Mouse (Mus musculus) lung, postnatal 36 days (tissue): ENCODE measurements at regions not wholly inside any gene's neighbourhood (a gene's known extent, or its start where the extent isn't known, plus 50 kb on each side); places are given as distances from the start of the nearest gene placed in this dataset.

Source experiments
- DNase-seq: peaks from one replicate; pipeline ENCODE4 v3.0.0; 2022; ENCODE audit warnings: mixed read lengths

GRCm38 (mm10) chr13:44250474-44251201, 466.1 kb downstream of the Cd83 start:
- no peak for DNase-seq

- DNase-seq: no peak
These were observed 466.9 kb downstream of the Cd83 start for GRCm38 (mm10) chr13:44251503-44251902.

GRCm38 (mm10) chr13:44252496-44252895, 467.9 kb downstream of the Cd83 start:
- no peak for DNase-seq

- no peak for DNase-seq
These were observed 470.9 kb upstream of the Jarid2 start for GRCm38 (mm10) chr13:44258422-44258821.

GRCm38 (mm10) chr13:44260039-44260438, 469.2 kb upstream of the Jarid2 start:
- DNase-seq: no peak

- DNase-seq: no peak
These were observed 468.5 kb upstream of the Jarid2 start for GRCm38 (mm10) chr13:44260637-44261333.

GRCm38 (mm10) chr13:44272746-44273524, 456.3 kb upstream of the Jarid2 start:
- DNase-seq: peak; percentile 11

- DNase-seq: no peak
These were observed 451.3 kb upstream of the Jarid2 start for GRCm38 (mm10) chr13:44277952-44278351.

GRCm38 (mm10) chr13:44279036-44279435, 450.2 kb upstream of the Jarid2 start:
- peak; percentile 21 for DNase-seq

GRCm38 (mm10) chr13:44280296-44280695, 449.0 kb upstream of the Jarid2 start:
- no peak for DNase-seq

GRCm38 (mm10) chr13:44281796-44282195, 447.5 kb upstream of the Jarid2 start:
- no peak for DNase-seq

- no peak for DNase-seq
These were observed 447.0 kb upstream of the Jarid2 start for GRCm38 (mm10) chr13:44282306-44282705.

GRCm38 (mm10) chr13:44282731-44283571, 446.3 kb upstream of the Jarid2 start:
- no peak for DNase-seq

GRCm38 (mm10) chr13:44285881-44286280, 443.4 kb upstream of the Jarid2 start:
- no peak for DNase-seq

GRCm38 (mm10) chr13:44290199-44290598, 439.1 kb upstream of the Jarid2 start:
- DNase-seq: no peak

GRCm38 (mm10) chr13:44292476-44293056, 436.7 kb upstream of the Jarid2 start:
- no peak for DNase-seq

GRCm38 (mm10) chr13:44293736-44294416, 435.4 kb upstream of the Jarid2 start:
- peak; percentile 92 for DNase-seq

- no peak for DNase-seq
These were observed 433.7 kb upstream of the Jarid2 start for GRCm38 (mm10) chr13:44295621-44296020.

- no peak for DNase-seq
These were observed 428.7 kb upstream of the Jarid2 start for GRCm38 (mm10) chr13:44300611-44301010.

GRCm38 (mm10) chr13:44301215-44301614, 428.1 kb upstream of the Jarid2 start:
- no peak for DNase-seq

- peak; percentile 87 for DNase-seq
These were observed 427.3 kb upstream of the Jarid2 start for GRCm38 (mm10) chr13:44301936-44302335.
